10 mouse cellular contexts compared by ENCODE assay signal in the genomic region with DNA sequence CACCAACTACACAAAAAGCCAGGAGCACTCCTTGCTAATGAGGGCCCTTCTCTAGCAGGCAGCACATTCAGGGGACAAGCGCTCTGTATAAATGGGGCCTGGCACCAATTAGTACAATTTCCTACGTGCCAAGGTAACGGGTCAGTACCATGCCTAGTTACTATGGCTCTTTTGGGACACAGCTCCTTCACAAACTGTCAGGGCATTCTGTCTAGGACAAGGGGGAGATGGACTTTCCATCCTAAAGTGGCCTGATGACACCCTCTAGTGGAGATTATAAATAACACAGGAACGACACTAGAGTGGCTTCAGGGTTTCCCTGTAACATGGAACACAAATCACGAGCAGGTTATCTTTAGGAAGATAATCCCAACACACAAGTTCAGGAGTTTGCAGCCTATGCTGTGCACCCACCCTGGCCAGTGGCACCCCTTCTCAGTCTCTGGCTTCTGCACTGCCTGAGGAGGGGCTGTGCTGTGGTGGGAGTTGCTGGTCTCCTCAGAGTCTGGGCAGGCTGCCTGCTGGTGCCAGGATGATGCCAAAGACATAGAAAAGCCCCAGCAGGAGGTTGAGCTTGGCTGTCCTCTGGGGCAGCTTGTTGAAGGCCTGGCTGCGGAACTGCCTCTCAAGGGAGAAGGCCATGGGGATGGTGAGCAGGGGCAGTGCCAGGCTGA. TPM values are rescaled to one million over a fixed set of nuclear protein-coding genes. Genes with fewer than 3 reads are reported as not detected.
A peak's percentile ranks its signal among the peaks of the same experiment; 100 is the strongest.
DNase-seq lines count a peak whose midpoint lies in the region; ATAC-seq and TF ChIP-seq lines count a peak whose summit lies in the region.
"Had no signal": no experiment of that assay in that cellular context is flagged by ENCODE, and none has a peak within 500 bp of the region (broad histone marks: within the 10 kb centered on the region; RNA-seq: fewer than 3 reads in every experiment).

No protein-coding gene starts in this region.

- peak; percentile 38 for DNase-seq in adrenal gland, postnatal 10 days
- no peak for DNase-seq in adrenal gland, postnatal 36 days
- DNase-seq in Patski (ENCODE audit: low read depth, low spot score) = no peak
- peak; percentile 44 to 47 for DNase-seq in left cerebral cortex, adult 2 months (ENCODE audit: extremely low spot score in 1 of 2, low spot score in 2 of 2)
- DNase-seq in right cerebral cortex, postnatal 14 days = peak; percentile 50
- no peak for DNase-seq in urinary bladder, adult 18-20 months (ENCODE audit: low spot score in 2 of 2)
- no peak for DNase-seq in spleen, postnatal 4 days (ENCODE audit: low spot score in 2 of 2)
- DNase-seq: liver, embryonic 13.5 days had no signal

- peaks cover 23% of the 10 kb centered on the region for H3K36me3 ChIP-seq in forebrain, embryonic 13.5 days (ENCODE audit: poor library complexity, severe bottlenecking)

- TF ChIP-seq CTCF in Patski (IDR thresholded peaks at IDR 0.05) = peak; percentile 40
- TF ChIP-seq CTCF in left cerebral cortex, adult 2 months (IDR thresholded peaks at IDR 0.05) = peak; percentile 67

- H3K4me3 ChIP-seq in forebrain, embryonic 13.5 days = no peak overlapping the region
- H3K4me3 ChIP-seq in left cerebral cortex, adult 2 months = no peak overlapping the region
- H3K4me3 ChIP-seq: embryonic facial prominence, embryonic 15.5 days; liver, embryonic 13.5 days had no signal

- POLR2A ChIA-PET in Patski (lab: Charles Lee) = no interaction called here

- intact Hi-C loops in left cerebral cortex, adult 2 months (cut with DNase I) = loop anchor here (2.0 to 5.0 kb wide), 2 partner anchors 265 to 318 kb away; no protein-coding TSS in a partner anchor

- peaks cover 7% of the 10 kb centered on the region; the same call in 1 of the 2 replicates for H3K4me1 ChIP-seq in forebrain, embryonic 13.5 days
- H3K4me1 ChIP-seq: embryonic facial prominence, embryonic 15.5 days had no signal

- no peaks in the 10 kb centered on the region for H3K9me3 ChIP-seq in forebrain, embryonic 13.5 days (replicated peaks)
- H3K9me3 ChIP-seq: embryonic facial prominence, embryonic 15.5 days; liver, embryonic 13.5 days had no signal

- no peak overlapping the region for H3K9ac ChIP-seq in forebrain, embryonic 13.5 days
- H3K9ac ChIP-seq: embryonic facial prominence, embryonic 15.5 days; liver, embryonic 13.5 days had no signal

- WGBS in forebrain, embryonic 13.5 days = 61% methylated on average over 6 of the region's 6 CpGs

- 0 out of 2 replicates have a peak overlapping the region, but pooled peaks have one; percentile 33 for H3K27ac ChIP-seq in forebrain, embryonic 13.5 days
- peak overlapping the region; percentile 30; the same call in 1 of the 2 replicates for H3K27ac ChIP-seq in left cerebral cortex, adult 2 months
- H3K27ac ChIP-seq: embryonic facial prominence, embryonic 15.5 days; liver, embryonic 13.5 days had no signal

- H3K27me3 ChIP-seq in Patski = no peaks in the 10 kb centered on the region
- no peaks in the 10 kb centered on the region for H3K27me3 ChIP-seq in forebrain, embryonic 13.5 days
- H3K27me3 ChIP-seq: embryonic facial prominence, embryonic 15.5 days; liver, embryonic 13.5 days had no signal

- in situ Hi-C loops in Patski (cut with MboI; ENCODE audit: low pct_unique_long_range_greater_than_20kb) = no loop called here

- no peak for ATAC-seq in Patski
- ATAC-seq in forebrain, embryonic 13.5 days = peak; percentile 53

- no peak overlapping the region for H3K4me2 ChIP-seq in forebrain, embryonic 13.5 days
- H3K4me2 ChIP-seq: embryonic facial prominence, embryonic 15.5 days; liver, embryonic 13.5 days had no signal

- CTCF ChIA-PET in Patski (lab: Charles Lee) = no interaction called here

RNA-seq across cellular contexts. Expression of a gene that starts 8.8 kb away (rescaled TPM):
- 10 to 100 TPM; 17.6 to 18.5 TPM for total RNA-seq in adrenal gland, postnatal 10 days (2021)
- total RNA-seq in adrenal gland, postnatal 36 days (2021) = 10 to 100 TPM; 18.9 to 20.8 TPM
- polyA plus RNA-seq in Patski (2021) = 18.0 TPM
- 17.3 and 18.7 TPM in 2 replicates for polyA plus RNA-seq in forebrain, embryonic 13.5 days (2015; fragmentation: Nextera tagmentation; extraction: Ambion mirVana)
- 1 to 10 TPM; 9.3 to 9.4 TPM for total RNA-seq in left cerebral cortex, adult 2 months (2021)

RNA-seq across cellular contexts. Expression of a gene that starts 12.6 kb away (rescaled TPM):
- 10 to 100 TPM; 68.4 to 77.9 TPM for total RNA-seq in adrenal gland, postnatal 10 days (2021)
- 10 to 100 TPM; 72.5 to 86.2 TPM for total RNA-seq in adrenal gland, postnatal 36 days (2021)
- 33.7 TPM for polyA plus RNA-seq in Patski (2021)
- 21.9 and 24.0 TPM in 2 replicates for polyA plus RNA-seq in forebrain, embryonic 13.5 days (2015; fragmentation: Nextera tagmentation; extraction: Ambion mirVana)
- total RNA-seq in left cerebral cortex, adult 2 months (2021) = 10 to 100 TPM; 92.7 to 94.0 TPM

Comparison
In these comparisons a context has a peak if more than half of its experiments do, and no peak if none do; other contexts are left out.
1. DNase-seq: peak in adrenal gland, postnatal 10 days (single experiment), left cerebral cortex, adult 2 months (2 of 2) and right cerebral cortex, postnatal 14 days (single experiment); none in adrenal gland, postnatal 36 days (0 of 2), Patski (single experiment), urinary bladder, adult 18-20 months (0 of 2) and spleen, postnatal 4 days (0 of 2).